Mouse (Mus musculus): ENCODE results near the gene Actg1. TPM values are rescaled to one million over a fixed set of nuclear protein-coding genes. Genes with fewer than 3 reads are reported as not detected.

Gene Actg1
- polyA plus RNA-seq, 1 experiment = 2,358 TPM

GRCm38 (mm10) chr11:120305535-120306365 lies 42.6 kb downstream of the Actg1 start:
- no peak for TF ChIP-seq TCF12 (IDR thresholded peaks at IDR 0.05; ENCODE audit: insufficient read depth, poor library complexity, severe bottlenecking)
- TF ChIP-seq CEBPB (IDR thresholded peaks at IDR 0.05; ENCODE audit: insufficient read depth, poor library complexity, severe bottlenecking) = no peak
- TF ChIP-seq USF1 (IDR thresholded peaks at IDR 0.05; ENCODE audit: low read depth) = no peak
- TF ChIP-seq POLR2AphosphoS2 (IDR thresholded peaks at IDR 0.05; ENCODE audit: insufficient read length, low read depth) = no peak
- TF ChIP-seq MYOG (IDR thresholded peaks at IDR 0.05; ENCODE audit: control insufficient read depth in 1 of 3, insufficient read depth in 1 of 3, insufficient read length in 2 of 3, low read depth in 2 of 3) = no peak
- TF ChIP-seq TCF3 (IDR thresholded peaks at IDR 0.05; ENCODE audit: insufficient read length, low read depth) = no peak
- Histone ChIP-seq H3K4me3 (peak overlapping the region; percentile 19), H3K79me2 (ENCODE audit: control insufficient read depth, insufficient read depth) (no peaks in the 10 kb centered on the region), H3ac (ENCODE audit: control insufficient read depth, insufficient read length) (peak overlapping the region; percentile 18), H3K36me3 (ENCODE audit: control insufficient read depth, insufficient read depth) (no peaks in the 10 kb centered on the region), H3K27me3 (ENCODE audit: control insufficient read depth, insufficient read depth, insufficient read length) (no peaks in the 10 kb centered on the region), H3K4me2 (ENCODE audit: low read depth) (peak overlapping the region; percentile 97)

GRCm38 (mm10) chr11:120304886-120305534 lies 43.3 kb downstream of the Actg1 start:
- H3ac ChIP-seq (ENCODE audit: control insufficient read depth, insufficient read length) = peak overlapping the region; percentile 18
- no peaks in the 10 kb centered on the region for H3K27me3 ChIP-seq (ENCODE audit: control insufficient read depth, insufficient read depth, insufficient read length)
- peak overlapping the region; percentile 19 for H3K4me3 ChIP-seq
- no peaks in the 10 kb centered on the region for H3K79me2 ChIP-seq (ENCODE audit: control insufficient read depth, insufficient read depth)
- no peaks in the 10 kb centered on the region for H3K36me3 ChIP-seq (ENCODE audit: control insufficient read depth, insufficient read depth)
- TF ChIP-seq MYOD1 (IDR thresholded peaks at IDR 0.05; ENCODE audit: control insufficient read depth in 1 of 3, insufficient read length in 2 of 3, low read depth in 2 of 3) = peak in 1 of 3 experiments; percentile 46
- TF ChIP-seq POLR2A (IDR thresholded peaks at IDR 0.05; ENCODE audit: insufficient read length, low read depth) = peak; percentile 76
- TF ChIP-seq REST (IDR thresholded peaks at IDR 0.05; ENCODE audit: insufficient read depth, insufficient read length) = no peak
- TF ChIP-seq TCF12 (IDR thresholded peaks at IDR 0.05; ENCODE audit: insufficient read depth, poor library complexity, severe bottlenecking) = no peak
- TF ChIP-seq CEBPB (IDR thresholded peaks at IDR 0.05; ENCODE audit: insufficient read depth, poor library complexity, severe bottlenecking) = no peak
- peak; percentile 29 for TF ChIP-seq TCF3 (IDR thresholded peaks at IDR 0.05; ENCODE audit: insufficient read length, low read depth)
- TF ChIP-seq USF1 (IDR thresholded peaks at IDR 0.05; ENCODE audit: low read depth) = peak; percentile 26
- TF ChIP-seq POLR2AphosphoS2 (IDR thresholded peaks at IDR 0.05; ENCODE audit: insufficient read length, low read depth) = no peak
- no peak for TF ChIP-seq SRF (IDR thresholded peaks at IDR 0.05; ENCODE audit: control insufficient read depth, insufficient read length, low read depth)
- peak in 2 of 3 experiments; percentile 41 to 55 for TF ChIP-seq MYOG (IDR thresholded peaks at IDR 0.05; ENCODE audit: control insufficient read depth in 1 of 3, insufficient read depth in 1 of 3, insufficient read length in 2 of 3, low read depth in 2 of 3)
- TF ChIP-seq E2F4 (IDR thresholded peaks at IDR 0.05; ENCODE audit: insufficient read depth) = no peak
- no peak for TF ChIP-seq MAX (IDR thresholded peaks at IDR 0.05; ENCODE audit: low read depth)
- H3K4me2 ChIP-seq (ENCODE audit: low read depth) = peak overlapping the region; percentile 97

GRCm38 (mm10) chr11:120304350-120304694 lies 44.0 kb downstream of the Actg1 start:
- Histone ChIP-seq H3K27me3 (ENCODE audit: control insufficient read depth, insufficient read depth, insufficient read length) (no peaks in the 10 kb centered on the region), H3K36me3 (ENCODE audit: control insufficient read depth, insufficient read depth) (no peaks in the 10 kb centered on the region), H3K4me2 (ENCODE audit: low read depth) (peak overlapping the region; percentile 95), H3ac (ENCODE audit: control insufficient read depth, insufficient read length) (no peak overlapping the region), H3K4me3 (no peak overlapping the region), H3K79me2 (ENCODE audit: control insufficient read depth, insufficient read depth) (no peaks in the 10 kb centered on the region)
- TF ChIP-seq REST (IDR thresholded peaks at IDR 0.05; ENCODE audit: insufficient read depth, insufficient read length) (no peak), TCF3 (IDR thresholded peaks at IDR 0.05; ENCODE audit: insufficient read length, low read depth) (no peak), USF1 (IDR thresholded peaks at IDR 0.05; ENCODE audit: low read depth) (no peak), CEBPB (IDR thresholded peaks at IDR 0.05; ENCODE audit: insufficient read depth, poor library complexity, severe bottlenecking) (no peak), MYOG (IDR thresholded peaks at IDR 0.05; ENCODE audit: control insufficient read depth in 1 of 3, insufficient read depth in 1 of 3, insufficient read length in 2 of 3, low read depth in 2 of 3) (no peak), POLR2A (IDR thresholded peaks at IDR 0.05; ENCODE audit: insufficient read length, low read depth) (no peak)

- H3K4me2 ChIP-seq (ENCODE audit: low read depth) = no peak overlapping the region
- no peaks in the 10 kb centered on the region for H3K27me3 ChIP-seq (ENCODE audit: control insufficient read depth, insufficient read depth, insufficient read length)
- H3K4me3 ChIP-seq = no peak overlapping the region
- TF ChIP-seq CEBPB (IDR thresholded peaks at IDR 0.05; ENCODE audit: insufficient read depth, poor library complexity, severe bottlenecking) (no peak), USF1 (IDR thresholded peaks at IDR 0.05; ENCODE audit: low read depth) (no peak), SRF (IDR thresholded peaks at IDR 0.05; ENCODE audit: control insufficient read depth, insufficient read length, low read depth) (no peak), TCF12 (IDR thresholded peaks at IDR 0.05; ENCODE audit: insufficient read depth, poor library complexity, severe bottlenecking) (no peak), TCF3 (IDR thresholded peaks at IDR 0.05; ENCODE audit: insufficient read length, low read depth) (no peak), MAX (IDR thresholded peaks at IDR 0.05; ENCODE audit: low read depth) (no peak), POLR2AphosphoS2 (IDR thresholded peaks at IDR 0.05; ENCODE audit: insufficient read length, low read depth) (no peak), REST (IDR thresholded peaks at IDR 0.05; ENCODE audit: insufficient read depth, insufficient read length) (no peak), POLR2A (IDR thresholded peaks at IDR 0.05; ENCODE audit: insufficient read length, low read depth) (no peak), MYOG (IDR thresholded peaks at IDR 0.05; ENCODE audit: control insufficient read depth in 1 of 3, insufficient read depth in 1 of 3, insufficient read length in 2 of 3, low read depth in 2 of 3) (no peak), E2F4 (IDR thresholded peaks at IDR 0.05; ENCODE audit: insufficient read depth) (no peak), MYOD1 (IDR thresholded peaks at IDR 0.05; ENCODE audit: control insufficient read depth in 1 of 3, insufficient read length in 2 of 3, low read depth in 2 of 3) (no peak)
- no peaks in the 10 kb centered on the region for H3K36me3 ChIP-seq (ENCODE audit: control insufficient read depth, insufficient read depth)
- H3ac ChIP-seq (ENCODE audit: control insufficient read depth, insufficient read length) = no peak overlapping the region
- no peaks in the 10 kb centered on the region for H3K79me2 ChIP-seq (ENCODE audit: control insufficient read depth, insufficient read depth)
These were observed 44.6 kb downstream of the Actg1 start for GRCm38 (mm10) chr11:120303559-120304349.
